Mouse (Mus musculus) T-helper 1 cell (primary cell): ENCODE measurements around the gene Olfr103.

Source experiments
- in situ Hi-C: fragments of 300-600 bp; cut with MboI, MseI; formaldehyde crosslinking; loops from one replicate; pipeline ENCODE4 v1.15.1; 2025; ENCODE audit warnings: high pct_unique_total_duplicates

The Olfr103 gene

DNA sequence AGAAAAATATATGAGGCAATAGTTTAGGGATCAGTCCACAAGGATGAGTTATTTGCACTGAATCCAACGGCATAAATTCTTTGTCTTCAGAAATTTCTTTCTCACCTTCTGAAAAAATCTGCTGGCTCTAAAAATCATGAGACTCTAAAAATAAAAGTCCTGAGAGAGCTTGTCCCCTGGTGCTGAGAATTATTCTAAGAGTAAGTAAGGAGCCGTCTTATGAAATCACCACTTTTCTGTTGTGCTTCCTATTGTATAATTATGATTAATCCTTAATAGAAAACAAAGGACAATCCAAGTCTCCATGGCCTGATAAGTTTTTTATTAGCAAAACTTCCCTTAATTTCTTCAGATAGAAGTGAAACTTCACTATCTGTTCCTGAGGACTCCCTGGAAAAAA is at the start of gene Olfr103:
Olfr103 (minus strand) TSS at position 101 of the 400 bp plus-strand sequence.
- in situ Hi-C loops = no loop called here

DNA sequence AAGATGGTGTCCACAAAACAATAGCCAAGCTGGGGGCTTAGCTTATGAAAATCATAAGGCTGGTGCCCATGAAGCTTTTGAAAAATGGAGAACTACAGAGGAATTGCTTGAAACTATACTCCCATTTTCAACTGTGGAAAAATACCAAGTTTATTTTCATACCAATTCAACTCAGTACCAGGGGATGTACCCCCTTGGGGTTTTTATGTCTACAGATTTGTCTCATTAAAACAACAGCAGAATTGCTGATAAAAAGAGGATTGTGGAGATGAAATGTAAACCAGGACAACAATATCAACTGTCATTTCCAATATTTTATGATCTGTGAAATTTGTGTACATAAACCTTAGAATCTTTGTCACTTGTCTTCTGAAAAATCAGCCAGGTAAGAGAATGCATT is 39.2 kb upstream of the Olfr103 start, which contains the start of gene Olfr105-ps:
Olfr105-ps (plus strand) TSS at position 301 of the 400 bp plus-strand sequence.
- in situ Hi-C loops = no loop called here

DNA sequence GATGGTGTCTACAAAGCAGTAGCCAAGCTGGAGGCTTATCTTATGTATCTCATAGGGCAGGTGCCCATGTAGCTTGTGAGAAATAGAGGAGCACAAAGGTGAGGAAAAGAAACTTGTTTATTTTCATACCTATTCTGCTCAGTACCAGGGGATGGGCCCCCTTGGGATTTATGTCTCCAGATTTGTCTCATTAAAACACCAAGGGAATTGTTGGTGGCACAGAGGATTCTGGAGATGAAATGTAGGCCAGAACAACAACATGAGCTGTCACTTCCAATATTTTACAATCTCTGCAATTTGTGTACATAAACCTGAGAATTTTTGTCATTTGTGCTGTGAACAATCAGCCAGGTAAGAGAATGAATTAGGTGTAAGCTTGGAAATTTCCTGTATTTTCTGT is 19.8 kb upstream of the Olfr103 start, which contains the start of gene Olfr104-ps:
Olfr104-ps (plus strand) TSS at position 301 of the 400 bp plus-strand sequence.
- in situ Hi-C loops = no loop called here

DNA sequence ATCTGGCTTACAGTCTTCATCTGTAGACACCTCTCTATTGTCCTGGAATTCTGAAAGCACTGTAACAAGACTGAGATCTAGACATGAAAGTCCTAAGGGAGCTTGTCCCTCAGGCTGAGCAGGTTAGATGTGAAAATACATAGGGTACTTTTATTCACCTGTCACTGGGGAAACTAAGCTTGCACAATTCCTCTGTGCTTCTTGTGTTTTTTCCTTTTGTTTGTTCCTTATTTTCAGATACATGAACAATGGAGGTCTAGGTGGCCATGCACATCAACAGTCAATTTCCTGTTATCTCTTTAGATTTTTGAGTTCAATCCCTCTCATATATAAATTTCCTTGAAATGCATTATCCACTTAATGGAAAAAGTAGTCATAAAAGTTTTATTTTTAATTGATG is 22.5 kb downstream of the Olfr103 start, which contains the start of gene Olfr102:
Olfr102 (minus strand) TSS at position 101 of the 400 bp plus-strand sequence.
- in situ Hi-C loops = no loop called here

DNA sequence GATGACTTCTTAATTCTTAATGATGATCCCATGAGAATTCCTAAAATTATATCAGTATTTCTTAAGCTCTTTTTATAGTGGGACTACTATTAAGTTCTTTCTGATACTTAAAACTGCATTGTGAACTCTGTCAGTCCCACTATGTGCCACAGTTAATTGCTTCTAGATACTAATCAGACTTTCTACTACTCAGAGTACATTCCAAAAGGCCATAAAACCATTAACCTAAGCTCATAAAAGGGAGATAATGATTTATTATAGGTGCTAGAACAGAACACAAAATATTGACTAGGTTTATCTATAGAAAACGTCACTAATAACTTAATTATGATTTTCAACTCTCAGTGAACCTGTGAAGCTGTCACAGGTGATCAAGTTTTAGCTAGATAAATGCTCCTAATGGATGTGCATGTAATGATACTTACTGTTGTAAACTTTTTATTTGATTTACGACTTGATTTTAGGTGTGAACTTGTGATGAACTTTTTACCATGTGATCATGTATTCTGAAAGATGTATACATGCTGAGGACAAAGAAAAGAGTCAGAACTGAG is 29.3 kb downstream of the Olfr103 start:
- in situ Hi-C loops = no loop called here

DNA sequence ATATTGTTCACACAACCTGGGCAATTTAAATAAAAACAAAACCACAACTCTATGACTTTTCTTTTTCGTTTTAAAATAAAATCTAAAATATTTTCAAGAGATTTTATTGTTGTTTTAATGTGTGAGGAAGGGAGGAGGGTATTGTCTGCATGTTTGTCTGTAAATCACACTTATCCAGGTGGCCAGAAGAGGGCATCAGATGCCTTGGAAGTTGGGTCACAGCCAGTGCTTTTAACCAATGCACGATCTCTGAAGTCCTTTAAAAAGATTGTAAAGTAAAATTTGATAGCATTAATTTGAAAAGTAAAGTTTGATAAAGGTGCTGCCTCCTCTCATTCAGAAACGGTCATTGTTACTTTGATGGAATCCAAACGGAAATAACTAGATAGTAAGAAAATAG is 31.0 kb downstream of the Olfr103 start:
- in situ Hi-C loops = no loop called here

GRCm38 (mm10) chr17:37304213-37304612 is 35.3 kb downstream of the Olfr103 start, which contains the start of gene Olfr101:
Gene Olfr101, minus strand, starts transcription at chr17:37304313.
- in situ Hi-C loops = no loop called here
